Mouse (Mus musculus) myocyte (in vitro differentiated cells): ENCODE measurements around the gene Cbx1. TPM values are rescaled to one million over a fixed set of nuclear protein-coding genes. Genes with fewer than 3 reads are reported as not detected.
A peak's percentile ranks its signal among the peaks of the same experiment; 100 is the strongest.

ENCODE experiments used
- H3K27me3 ChIP-seq: one replicate; pipeline ENCODE4 v1.6.1; 2011; ENCODE audit not compliant: control insufficient read depth, insufficient read depth, insufficient read length
- H3K36me3 ChIP-seq: one replicate; pipeline ENCODE4 v1.6.1; 2011; ENCODE audit not compliant: control insufficient read depth, insufficient read depth
- H3K4me2 ChIP-seq: one replicate; pipeline ENCODE4 v1.6.1; 2011; ENCODE audit warnings: low read depth, control low read depth
- H3K4me3 ChIP-seq: one replicate; pipeline ENCODE4 v1.5.1; 2011; ENCODE audit warnings: mild to moderate bottlenecking, control low read depth, moderate library complexity
- H3K79me2 ChIP-seq: one replicate; pipeline ENCODE4 v1.6.1; 2011; ENCODE audit not compliant: control insufficient read depth, insufficient read depth
- H3ac ChIP-seq: one replicate; pipeline ENCODE4 v1.6.1; 2011; ENCODE audit not compliant: control insufficient read depth, insufficient read length
- CEBPB ChIP-seq: IDR thresholded peaks from 2 replicates; pipeline ENCODE4 v1.6.1; 2011; ENCODE audit warnings: mild to moderate bottlenecking, moderate library complexity; ENCODE audit not compliant: poor library complexity, insufficient read depth, severe bottlenecking
- E2F4 ChIP-seq: IDR thresholded peaks from one replicate; pipeline ENCODE4 v1.6.1; 2011; ENCODE audit warnings: mild to moderate bottlenecking, control low read depth, moderate library complexity; ENCODE audit not compliant: insufficient read depth
- MAX ChIP-seq: IDR thresholded peaks from one replicate; pipeline ENCODE4 v1.6.1; 2011; ENCODE audit warnings: low read depth, mild to moderate bottlenecking, control low read depth
- MYOD1 ChIP-seq, 3 experiments: IDR thresholded peaks; one replicate each; pipeline ENCODE4 v1.6.1; 2011; ENCODE audit warnings: control low read depth in 2 of 3, low read depth in 2 of 3, mild to moderate bottlenecking in 2 of 3, moderate library complexity in 1 of 3; ENCODE audit not compliant: insufficient read length in 2 of 3, control insufficient read depth in 1 of 3
- MYOG ChIP-seq, 3 experiments: IDR thresholded peaks; one replicate each; pipeline ENCODE4 v1.6.1; 2011; ENCODE audit warnings: control low read depth in 2 of 3, low read depth in 2 of 3, mild to moderate bottlenecking in 2 of 3; ENCODE audit not compliant: insufficient read length in 2 of 3, control insufficient read depth in 1 of 3, insufficient read depth in 1 of 3
- POLR2A ChIP-seq: IDR thresholded peaks from one replicate; pipeline ENCODE4 v1.6.1; 2011; ENCODE audit warnings: low read depth, mild to moderate bottlenecking, control low read depth, moderate library complexity; ENCODE audit not compliant: insufficient read length
- POLR2AphosphoS2 ChIP-seq: IDR thresholded peaks from one replicate; pipeline ENCODE4 v1.6.1; 2011; ENCODE audit warnings: low read depth, control low read depth; ENCODE audit not compliant: insufficient read length
- REST ChIP-seq: IDR thresholded peaks from one replicate; pipeline ENCODE4 v1.6.1; 2011; ENCODE audit warnings: mild to moderate bottlenecking, control low read depth, moderate library complexity; ENCODE audit not compliant: insufficient read depth, insufficient read length
- SRF ChIP-seq: IDR thresholded peaks from one replicate; pipeline ENCODE4 v1.6.1; 2011; ENCODE audit warnings: low read depth; ENCODE audit not compliant: control insufficient read depth, insufficient read length
- TCF12 ChIP-seq: IDR thresholded peaks from one replicate; pipeline ENCODE4 v1.6.1; 2011; ENCODE audit warnings: mild to moderate bottlenecking, control low read depth; ENCODE audit not compliant: poor library complexity, insufficient read depth, severe bottlenecking
- TCF3 ChIP-seq: IDR thresholded peaks from one replicate; pipeline ENCODE4 v1.6.1; 2011; ENCODE audit warnings: low read depth, control low read depth; ENCODE audit not compliant: insufficient read length
- USF1 ChIP-seq: IDR thresholded peaks from one replicate; pipeline ENCODE4 v1.6.1; 2011; ENCODE audit warnings: low read depth, mild to moderate bottlenecking, control low read depth, moderate library complexity
- polyA plus RNA-seq: library from polyadenylated mRNA; unstranded; fragments of >200 nt; fragmentation: generic; extraction: Trizol; gene quantifications from one replicate; pipeline ENCODE4 v1.2.1, GENCODE M21; 2012; ENCODE audit warnings: missing spikeins

Cbx1 gene
- polyA plus RNA-seq: 34.6 TPM

DNA sequence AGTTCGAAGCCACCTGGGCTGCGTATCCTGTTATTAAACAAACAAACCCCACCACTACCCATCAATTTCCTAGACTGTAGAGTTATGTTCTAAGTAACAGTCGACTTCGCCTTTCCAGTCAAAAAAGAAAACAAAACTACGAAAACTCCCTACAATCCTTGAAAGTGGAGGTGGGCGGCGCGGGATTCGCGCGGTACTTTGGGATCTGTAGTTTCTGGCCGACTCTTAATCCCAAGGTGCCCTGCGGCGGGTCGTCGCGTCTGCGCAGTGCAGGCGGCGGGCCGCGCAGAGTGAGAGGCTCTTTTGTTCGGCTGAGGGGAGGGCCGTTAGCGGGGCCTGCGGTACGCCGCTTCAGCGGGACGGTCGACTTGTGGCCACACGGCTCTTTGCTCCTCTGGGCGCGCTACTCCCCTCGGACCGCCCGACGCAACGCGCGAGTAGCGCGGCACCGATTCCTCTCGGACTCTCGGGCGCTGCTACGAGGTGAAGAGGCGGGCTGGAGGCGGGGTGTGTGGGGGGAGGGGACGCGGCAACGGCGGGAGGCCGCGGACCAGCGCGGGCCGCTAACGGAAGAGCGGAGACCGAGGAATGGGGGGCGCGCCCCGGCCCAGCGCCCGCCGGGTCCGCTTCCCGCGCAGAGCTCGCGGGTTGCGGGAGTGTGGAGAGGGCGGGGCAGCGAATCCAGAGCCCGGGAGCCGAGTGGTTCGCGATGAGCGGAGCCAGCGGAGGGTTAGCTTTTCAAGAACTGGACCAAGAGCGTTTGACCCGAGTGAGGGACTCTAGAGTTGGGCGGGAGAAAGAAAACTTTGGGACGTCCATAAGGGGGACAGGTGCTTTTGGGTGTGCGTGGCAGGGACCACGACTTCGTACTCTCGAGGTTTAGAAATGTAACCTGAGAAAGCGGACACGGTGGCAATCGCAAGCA lies at the start of gene Cbx1:
TSS of gene Cbx1 (plus strand) at position 257 of the 925 bp plus-strand sequence.
- H3K4me2 ChIP-seq: peak within 1 kb of the TSS; percentile 80
- TF ChIP-seq E2F4: peak; percentile 38
- TF ChIP-seq REST: no peak
- no peak for TF ChIP-seq MYOG (IDR thresholded peaks at IDR 0.05; ENCODE audit: control insufficient read depth in 1 of 3, insufficient read depth in 1 of 3, insufficient read length in 2 of 3, low read depth in 2 of 3)
- peak; percentile 78 for TF ChIP-seq POLR2A
- TF ChIP-seq POLR2AphosphoS2: peak; percentile 69
- no peak for TF ChIP-seq SRF
- no peak for TF ChIP-seq TCF12
- TF ChIP-seq USF1: no peak
- TF ChIP-seq TCF3: no peak
- no peak for TF ChIP-seq CEBPB
- no peak for TF ChIP-seq MYOD1 (IDR thresholded peaks at IDR 0.05; ENCODE audit: control insufficient read depth in 1 of 3, insufficient read length in 2 of 3, low read depth in 2 of 3)
- TF ChIP-seq MAX: no peak
- no peaks in the 10 kb centered on the region for H3K36me3 ChIP-seq
- H3ac ChIP-seq: peak within 1 kb of the TSS; percentile 61
- H3K27me3 ChIP-seq: no peaks in the 10 kb centered on the region
- peak within 1 kb of the TSS; percentile 85 for H3K4me3 ChIP-seq
- H3K79me2 ChIP-seq: peaks cover 48% of the 10 kb centered on the region

DNA sequence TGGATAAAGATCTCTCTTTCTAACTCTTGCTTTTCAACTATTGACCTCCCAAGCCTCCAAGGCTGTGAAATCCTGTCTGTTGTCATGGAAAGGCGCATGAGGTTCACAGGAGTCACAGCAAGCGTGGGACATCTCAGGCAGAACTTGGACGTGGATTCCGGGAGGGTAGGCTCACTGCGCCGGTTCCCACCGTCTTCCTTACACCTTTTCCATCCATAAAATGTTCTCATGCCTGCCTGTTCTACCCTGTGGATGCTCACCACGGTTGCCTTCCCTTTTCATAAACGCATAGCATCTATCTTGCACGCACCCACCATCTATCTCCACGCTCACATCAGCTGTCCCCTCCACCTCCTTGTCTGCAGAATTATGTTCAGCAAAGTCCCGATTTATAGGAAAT lies 48.1 kb upstream of the Cbx1 start:
- Histone ChIP-seq H3K4me2 (no peak overlapping the region), H3K4me3 (no peak overlapping the region), H3ac (no peak overlapping the region), H3K79me2 (no peaks in the 10 kb centered on the region), H3K27me3 (peaks cover 24% of the 10 kb centered on the region), H3K36me3 (no peaks in the 10 kb centered on the region)
- TF ChIP-seq SRF: no peak
- no peak for TF ChIP-seq E2F4
- no peak for TF ChIP-seq POLR2AphosphoS2
- TF ChIP-seq MAX: no peak
- no peak for TF ChIP-seq TCF3

DNA sequence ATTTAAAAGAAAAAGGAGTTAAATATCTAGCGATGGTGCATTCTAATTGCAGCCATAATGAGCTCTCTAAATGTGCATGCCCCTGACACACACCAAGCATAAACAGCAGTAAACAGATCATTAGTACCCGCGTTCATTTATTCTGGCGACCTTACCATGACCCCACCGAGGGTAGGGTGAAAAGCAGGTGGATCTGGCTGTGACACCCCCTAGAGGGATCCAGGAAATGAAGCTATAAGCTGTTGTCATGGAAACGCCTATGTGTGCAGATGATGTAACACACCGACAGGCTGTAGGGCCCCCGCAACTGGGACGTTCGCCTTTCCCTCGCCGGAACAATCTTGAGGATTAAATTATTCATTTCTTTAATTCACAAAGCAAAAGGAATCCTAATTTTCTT lies 46.9 kb upstream of the Cbx1 start:
- TF ChIP-seq TCF12 (no peak), CEBPB (no peak), TCF3 (no peak), MAX (no peak), MYOG (IDR thresholded peaks at IDR 0.05; ENCODE audit: control insufficient read depth in 1 of 3, insufficient read depth in 1 of 3, insufficient read length in 2 of 3, low read depth in 2 of 3) (no peak), SRF (no peak), POLR2AphosphoS2 (no peak), MYOD1 (IDR thresholded peaks at IDR 0.05; ENCODE audit: control insufficient read depth in 1 of 3, insufficient read length in 2 of 3, low read depth in 2 of 3) (no peak), USF1 (no peak), REST (no peak), POLR2A (no peak), E2F4 (no peak)
- Histone ChIP-seq H3K27me3 (peaks cover 13% of the 10 kb centered on the region), H3K79me2 (no peaks in the 10 kb centered on the region), H3K36me3 (no peaks in the 10 kb centered on the region), H3K4me2 (no peak overlapping the region), H3ac (no peak overlapping the region), H3K4me3 (no peak overlapping the region)

DNA sequence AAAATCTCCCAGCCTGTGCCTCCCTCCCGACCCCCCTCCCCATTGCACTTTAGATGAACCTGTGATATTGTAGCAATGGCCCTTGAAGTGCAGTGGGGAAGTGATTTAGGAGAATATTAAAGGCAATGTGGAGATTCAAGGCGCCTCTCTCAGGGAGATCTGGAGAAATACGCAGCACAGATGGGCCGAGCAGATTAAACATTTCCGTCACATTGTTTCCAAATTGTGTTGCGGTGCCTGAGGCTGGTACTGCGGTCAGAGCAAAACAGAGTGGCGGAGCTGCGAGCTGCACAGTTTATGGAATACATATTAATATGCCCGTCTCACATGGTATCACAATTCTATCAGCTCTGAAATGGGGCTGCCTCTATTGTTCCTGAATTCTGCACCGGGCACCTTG lies 45.9 kb upstream of the Cbx1 start:
- no peak overlapping the region for H3K4me3 ChIP-seq
- no peak overlapping the region for H3K4me2 ChIP-seq
- TF ChIP-seq TCF3: no peak
- no peak for TF ChIP-seq MYOD1 (IDR thresholded peaks at IDR 0.05; ENCODE audit: control insufficient read depth in 1 of 3, insufficient read length in 2 of 3, low read depth in 2 of 3)
- TF ChIP-seq USF1: no peak
- TF ChIP-seq MAX: no peak
- no peak for TF ChIP-seq POLR2A
- TF ChIP-seq REST: no peak
- TF ChIP-seq MYOG (IDR thresholded peaks at IDR 0.05; ENCODE audit: control insufficient read depth in 1 of 3, insufficient read depth in 1 of 3, insufficient read length in 2 of 3, low read depth in 2 of 3): no peak
- TF ChIP-seq E2F4: no peak
- TF ChIP-seq SRF: no peak
- TF ChIP-seq CEBPB: no peak
- no peak for TF ChIP-seq TCF12
- no peak for TF ChIP-seq POLR2AphosphoS2
- H3K79me2 ChIP-seq: no peaks in the 10 kb centered on the region
- H3ac ChIP-seq: no peak overlapping the region
- H3K36me3 ChIP-seq: no peaks in the 10 kb centered on the region
- H3K27me3 ChIP-seq: peaks cover 10% of the 10 kb centered on the region
